Mouse (Mus musculus): Measurements from ENCODE around the gene Nr0b2.

GRCm38 (mm10) chr4:133552029-133552428 is 1.1 kb upstream of the Nr0b2 start:
- TF ChIP-seq POLR2A (IDR thresholded peaks at IDR 0.05; ENCODE audit: low read depth, low read length) (no peak), CTCF (IDR thresholded peaks at IDR 0.05; ENCODE audit: extremely low read depth, insufficient read length, insufficient replicate concordance, low read depth, low read length) (no peak)
